Mouse (Mus musculus) C2C12 (cell line): Measurements from ENCODE around the gene Aurkb.

ENCODE experiments used
- CEBPB ChIP-seq: IDR thresholded peaks from one replicate; pipeline ENCODE4 v1.6.1; 2011; ENCODE audit warnings: low read depth, mild to moderate bottlenecking, control low read depth, moderate library complexity
- CTCF ChIP-seq: IDR thresholded peaks from one replicate; pipeline ENCODE4 v1.5.1; 2011; ENCODE audit not compliant: control insufficient read depth, insufficient read depth, insufficient read length
- MAX ChIP-seq: IDR thresholded peaks from one replicate; pipeline ENCODE4 v1.6.1; 2011; ENCODE audit warnings: mild to moderate bottlenecking, control low read depth
- MYOD1 ChIP-seq: IDR thresholded peaks from one replicate; pipeline ENCODE4 v1.6.1; 2011; ENCODE audit warnings: low read depth; ENCODE audit not compliant: control insufficient read depth, insufficient read length
- MYOG ChIP-seq: IDR thresholded peaks from one replicate; pipeline ENCODE4 v1.6.1; 2011; ENCODE audit not compliant: control insufficient read depth, insufficient read length; ENCODE audit errors: extremely low read depth
- USF1 ChIP-seq: IDR thresholded peaks from one replicate; pipeline ENCODE4 v1.6.1; 2011; ENCODE audit warnings: low read depth, mild to moderate bottlenecking, control low read depth, moderate library complexity

GRCm38 (mm10) chr11:69089616-69090290 lies 44.3 kb downstream of the Aurkb start:
- TF ChIP-seq MAX (no peak), CTCF (no peak), MYOD1 (no peak), MYOG (no peak), CEBPB (no peak), USF1 (no peak)
